Mouse (Mus musculus): ENCODE results near the gene Bcl2l1.

DNA sequence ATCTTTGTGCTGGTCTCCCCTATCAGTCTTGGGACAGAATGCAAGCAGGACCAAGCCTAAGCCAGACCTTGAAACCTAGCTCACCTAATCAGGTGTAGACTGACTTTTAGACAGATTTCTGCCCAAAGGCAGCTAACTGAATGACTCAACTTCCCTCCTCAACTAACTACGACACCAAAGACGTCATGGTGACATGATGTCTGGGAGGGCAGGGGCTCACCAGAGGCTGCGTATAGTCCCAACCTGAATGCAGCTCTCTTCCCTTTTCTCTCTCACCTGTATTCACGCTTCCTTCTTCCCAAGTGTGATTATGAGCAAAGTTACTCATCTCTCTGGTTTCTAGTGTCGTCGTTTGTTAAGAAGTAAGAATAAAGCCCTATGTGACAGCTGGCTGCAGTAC is 44.0 kb downstream of the Bcl2l1 start:
- TF ChIP-seq CTCF (IDR thresholded peaks at IDR 0.05; ENCODE audit: borderline replicate concordance, insufficient read depth, low read depth, low read length) = no peak
- no peak for TF ChIP-seq POLR2A (IDR thresholded peaks at IDR 0.05; ENCODE audit: borderline replicate concordance, insufficient read depth, low read length)
